Mouse (Mus musculus) heart, adult 8-10 months (tissue): Measurements from ENCODE around the gene Ino80b. TPM values are rescaled to one million over a fixed set of nuclear protein-coding genes. Genes with fewer than 3 reads are reported as not detected.
"Not testable (repeated sequence)": the region's sequence is repeated elsewhere in the genome, so short reads cannot be mapped to it uniquely, and the experiment has no call there.

Source experiments
- DNase-seq: peaks from one replicate; pipeline ENCODE4 v3.0.0; 2022; ENCODE audit warnings: low spot score
- total RNA-seq, 4 experiments: library from RNA; stranded (reverse); gene quantifications; 2 replicates each; pipeline ENCODE4 v1.2.4; 2022

The Ino80b gene
- 10 to 100 TPM; 11.3 to 19.5 (median 15.3) TPM for total RNA-seq

DNA sequence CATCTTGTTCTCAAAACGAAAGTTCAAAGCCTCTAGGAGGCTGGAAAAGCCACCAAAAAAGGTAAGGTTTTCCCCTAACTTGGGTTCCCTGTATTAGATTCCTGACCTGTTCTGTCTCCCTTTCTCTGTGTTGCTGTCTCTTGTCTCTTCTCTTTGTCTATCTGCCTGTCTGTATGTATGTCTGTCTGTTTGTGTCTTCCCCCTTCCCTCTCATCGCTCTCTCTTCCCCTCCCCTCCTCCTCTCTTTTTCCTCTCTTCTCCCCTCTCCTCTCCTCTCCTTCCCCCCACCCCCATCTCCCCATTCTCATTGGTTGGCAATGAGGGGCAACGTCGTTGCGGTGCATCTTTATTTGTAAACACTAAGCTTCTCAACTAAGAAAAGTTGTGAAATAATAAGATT, at the start of gene Ino80b:
Gene Ino80b (minus strand): TSS at position 101 of the 400 bp plus-strand sequence.
- no peak for DNase-seq

DNA sequence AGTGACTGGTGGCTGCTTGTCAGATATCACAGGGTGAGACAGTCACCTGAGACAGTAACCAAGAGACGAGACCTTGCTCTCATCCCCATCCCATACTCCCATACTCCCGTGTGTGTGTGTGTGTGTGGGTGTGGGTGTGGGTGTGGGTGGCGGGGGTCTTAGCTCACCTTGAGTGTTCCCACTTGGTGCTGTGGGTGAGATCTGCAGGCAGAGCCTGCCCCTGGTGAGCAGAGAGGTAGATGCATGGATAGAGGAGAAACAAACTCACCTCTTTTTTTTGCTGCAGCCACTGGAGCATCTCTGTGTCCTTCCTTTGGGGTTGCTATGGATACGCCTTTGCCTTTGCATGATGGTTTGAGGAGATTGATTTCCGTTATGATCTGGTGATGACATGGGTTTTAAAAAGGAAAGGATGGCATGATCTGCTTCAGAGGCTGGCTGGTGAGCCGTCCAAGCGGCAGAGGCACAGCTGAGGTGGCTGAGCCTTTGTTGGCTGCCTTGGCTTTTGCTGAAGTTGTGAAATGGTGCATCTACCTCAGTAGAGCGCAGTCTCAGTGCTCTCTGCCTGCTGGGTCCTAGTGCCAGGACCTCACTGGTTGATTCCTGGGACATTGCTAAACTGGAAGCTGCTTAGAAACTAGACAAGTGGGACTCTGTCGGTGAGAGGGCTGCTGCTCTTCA, 47.1 kb upstream of the Ino80b start:
- DNase-seq, result no peak

DNA sequence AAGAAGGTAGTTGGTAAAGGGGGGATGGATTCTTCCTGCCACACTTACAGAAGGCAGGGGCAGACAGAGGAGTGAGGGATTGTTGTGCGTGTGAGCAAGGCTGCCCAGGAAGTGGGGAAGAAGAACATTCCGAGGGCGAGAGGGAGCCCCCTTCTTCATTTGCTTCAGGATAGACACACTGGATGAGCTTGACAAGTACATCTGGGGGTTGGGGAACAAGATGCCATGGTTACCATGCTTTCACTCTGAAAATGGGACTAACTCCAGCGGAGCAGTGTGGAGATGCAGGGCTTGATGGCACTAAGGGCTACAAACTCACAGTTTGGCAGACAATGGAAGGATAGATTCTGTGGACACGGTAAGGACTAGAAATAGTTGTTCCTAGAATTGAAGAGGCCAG, 45.8 kb upstream of the Ino80b start:
- no peak for DNase-seq

- no peak for DNase-seq
These were observed 44.6 kb upstream of the Ino80b start for GRCm38 (mm10) chr6:83169872-83170271.

GRCm38 (mm10) chr6:83166243-83166630, 41.0 kb upstream of the Ino80b start:
- DNase-seq, result no peak

GRCm38 (mm10) chr6:83165607-83166242, 40.5 kb upstream of the Ino80b start, which contains the start of gene Dctn1:
Gene Dctn1, plus strand, starts transcription at chr6:83165920.
- DNase-seq, result peak; percentile 96

DNA sequence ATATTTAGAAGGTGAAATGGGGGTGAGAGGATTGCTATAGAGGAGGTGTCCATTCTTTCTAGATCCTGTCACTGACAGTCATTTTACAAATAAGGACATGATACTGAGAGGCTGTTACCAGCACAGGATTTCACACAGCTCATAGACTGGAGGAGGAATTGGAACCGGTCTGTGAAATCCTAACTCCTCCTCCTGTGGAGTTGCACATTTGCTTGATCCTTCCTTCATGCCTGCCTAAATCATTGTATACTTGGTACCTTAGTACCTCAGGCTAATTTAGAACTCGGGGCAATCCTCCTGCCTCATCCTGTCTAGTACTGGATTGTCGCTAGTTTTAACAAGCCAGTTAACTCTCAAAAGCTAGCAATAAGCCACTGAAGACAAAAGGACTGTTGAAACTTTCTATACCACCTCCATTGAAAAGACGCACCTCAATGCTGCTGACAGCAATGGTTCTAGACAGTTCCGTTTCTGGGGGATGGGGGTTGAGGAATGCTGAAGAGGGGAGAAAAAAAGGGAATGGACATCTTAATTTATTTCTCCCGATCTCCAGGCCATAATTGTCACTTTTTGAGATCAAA, 39.9 kb upstream of the Ino80b start:
- DNase-seq, result no peak

DNA sequence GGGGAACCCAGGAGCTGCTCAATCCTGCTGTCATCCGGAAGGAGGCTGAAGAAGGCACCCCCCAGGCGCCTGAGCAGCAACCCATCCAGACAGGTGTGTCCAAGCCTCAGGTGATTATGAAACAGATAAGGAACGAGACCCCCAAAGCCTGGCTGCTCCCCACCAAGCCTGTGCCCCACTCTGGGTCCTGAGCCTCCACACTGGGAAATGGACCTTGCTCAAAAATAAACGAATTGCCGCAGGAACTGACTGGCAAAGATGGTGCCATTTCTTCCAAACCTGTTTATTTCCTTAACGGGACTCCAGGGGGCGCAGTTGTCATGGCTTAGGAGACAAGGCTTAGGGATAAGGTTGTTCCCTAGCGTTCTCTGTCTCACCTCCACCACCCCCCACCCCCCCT, 37.5 kb upstream of the Ino80b start:
- no peak for DNase-seq

DNA sequence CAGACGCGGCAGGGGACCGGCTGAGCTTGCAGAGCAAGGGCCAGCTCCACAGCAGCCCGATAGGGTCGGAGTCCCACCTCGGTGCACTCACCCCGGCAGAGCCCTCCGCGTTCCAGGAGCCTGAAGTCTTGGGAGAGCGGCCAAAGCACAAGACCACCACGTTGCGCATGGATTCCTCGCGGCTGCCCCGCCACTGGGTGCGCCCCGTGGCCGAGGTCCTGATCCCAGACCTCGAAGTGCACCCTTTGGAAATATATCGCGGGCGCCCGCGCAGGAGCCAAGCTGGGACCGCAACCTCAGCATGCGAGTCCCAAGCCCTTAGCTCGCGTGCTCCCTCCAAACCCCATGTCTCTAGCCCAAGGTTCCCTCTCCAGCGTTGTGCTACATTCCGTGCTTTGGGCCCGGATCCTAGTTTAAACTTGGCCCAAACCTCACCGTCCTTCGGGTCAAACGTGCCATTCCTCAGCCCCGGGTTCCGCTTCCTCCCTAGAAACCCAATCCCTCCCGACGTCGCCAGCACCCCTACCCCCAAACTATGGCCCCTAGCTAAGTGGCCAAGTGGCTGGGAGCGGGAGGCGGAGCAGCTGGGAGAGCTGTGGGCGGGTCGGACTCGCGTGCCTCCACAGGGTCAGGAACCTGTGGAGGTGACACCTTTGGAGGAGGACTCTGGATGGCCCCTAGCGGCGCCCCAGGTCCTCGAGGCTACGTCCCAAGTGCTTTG, 36.9 kb upstream of the Ino80b start:
- DNase-seq, result no peak

GRCm38 (mm10) chr6:83161442-83161841, 36.2 kb upstream of the Ino80b start:
- no peak for DNase-seq

- not testable (repeated sequence) for DNase-seq
These were observed 34.2 kb upstream of the Ino80b start for GRCm38 (mm10) chr6:83159456-83159855.

DNA sequence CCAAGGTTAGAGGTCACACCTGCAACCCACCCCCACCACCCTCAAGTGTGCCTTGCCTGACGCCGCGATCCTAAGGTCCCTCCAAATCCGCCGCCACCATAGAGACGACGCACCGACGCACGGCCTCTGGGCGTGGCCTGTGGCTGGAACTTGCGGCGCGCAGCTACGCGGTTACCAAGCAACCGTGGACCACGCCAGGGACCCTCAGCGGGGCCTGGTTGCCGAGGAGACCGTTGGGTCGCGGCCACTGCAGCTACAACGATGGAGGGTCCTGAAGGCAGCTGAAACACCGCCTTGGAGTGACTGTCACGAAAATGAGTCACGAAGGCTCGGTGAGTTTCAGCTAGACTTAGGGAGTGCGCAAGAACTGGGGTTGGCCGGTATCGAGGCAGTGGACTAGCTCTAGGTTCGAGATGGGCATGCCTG, 31.0 kb upstream of the Ino80b start, which contains the start of the genes Wdr54 and 1700003E16Rik:
Gene Wdr54 (minus strand): TSS at position 139 of the 426 bp plus-strand sequence.
Gene 1700003E16Rik (plus strand): TSS at position 146 of the 426 bp plus-strand sequence.
- DNase-seq, result no peak

- no peak for DNase-seq
These were observed 30.5 kb upstream of the Ino80b start for GRCm38 (mm10) chr6:83155552-83156238.

- no peak for DNase-seq
These were observed 28.3 kb upstream of the Ino80b start for GRCm38 (mm10) chr6:83153485-83153884.

- DNase-seq, result no peak
These were observed 27.8 kb upstream of the Ino80b start for GRCm38 (mm10) chr6:83153038-83153437.

DNA sequence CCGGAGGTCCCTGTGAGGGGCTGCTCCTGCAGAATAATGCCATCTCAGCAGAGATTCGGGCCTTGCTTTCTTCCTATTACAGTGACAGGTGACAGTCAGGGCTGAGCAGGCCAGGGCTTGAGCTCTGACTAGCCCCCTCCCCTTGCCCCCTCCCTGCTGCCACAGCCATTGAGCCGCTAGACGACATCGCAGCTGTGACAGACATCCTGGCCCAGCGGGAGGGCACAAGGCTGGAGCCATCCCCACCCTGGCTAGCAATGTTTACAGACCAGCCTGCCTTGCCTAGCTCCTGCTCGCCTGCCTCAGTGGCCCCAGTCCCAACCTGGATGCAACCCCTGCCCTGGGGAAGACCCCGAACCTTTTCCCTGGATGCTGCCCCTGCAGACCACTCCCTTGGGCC, 26.5 kb upstream of the Ino80b start:
- DNase-seq, result no peak

GRCm38 (mm10) chr6:83147280-83147679, 22.0 kb upstream of the Ino80b start:
- no peak for DNase-seq

DNA sequence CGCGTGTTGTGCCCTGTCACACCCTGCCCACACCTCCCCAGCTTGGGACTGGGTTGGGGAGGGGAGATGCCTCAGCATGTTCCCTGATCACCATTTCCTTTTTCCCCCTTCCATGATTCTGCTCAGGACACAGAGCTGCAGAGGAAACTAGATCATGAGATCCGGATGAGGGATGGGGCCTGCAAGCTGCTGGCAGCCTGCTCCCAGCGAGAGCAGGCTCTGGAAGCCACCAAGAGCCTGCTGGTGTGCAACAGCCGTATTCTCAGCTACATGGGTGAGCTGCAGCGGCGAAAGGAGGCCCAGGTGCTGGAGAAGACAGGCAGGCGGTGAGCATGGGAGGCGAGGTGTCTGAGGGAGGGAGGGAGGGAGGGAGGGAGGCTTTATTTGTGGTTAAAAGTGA, 20.6 kb upstream of the Ino80b start:
- DNase-seq, result no peak

DNA sequence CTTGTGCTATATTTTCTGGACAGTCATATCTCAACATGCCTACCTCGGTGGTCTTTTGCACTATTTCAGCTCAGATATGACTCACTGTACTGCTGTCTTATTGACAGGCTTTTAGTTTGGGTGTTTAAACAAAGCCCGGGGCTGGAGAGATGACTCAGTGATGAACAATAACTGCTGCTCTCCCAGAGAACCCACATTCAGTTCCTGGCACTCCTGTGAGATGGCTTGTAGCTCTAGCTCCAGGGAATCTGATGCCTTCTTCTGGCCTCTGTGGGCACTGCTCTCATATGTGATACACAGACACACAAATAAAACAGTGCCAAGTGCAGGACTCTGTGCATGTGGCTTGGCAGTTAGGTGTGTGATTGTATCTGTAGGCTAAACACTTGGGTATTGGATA, 20.0 kb upstream of the Ino80b start:
- DNase-seq, result no peak

DNA sequence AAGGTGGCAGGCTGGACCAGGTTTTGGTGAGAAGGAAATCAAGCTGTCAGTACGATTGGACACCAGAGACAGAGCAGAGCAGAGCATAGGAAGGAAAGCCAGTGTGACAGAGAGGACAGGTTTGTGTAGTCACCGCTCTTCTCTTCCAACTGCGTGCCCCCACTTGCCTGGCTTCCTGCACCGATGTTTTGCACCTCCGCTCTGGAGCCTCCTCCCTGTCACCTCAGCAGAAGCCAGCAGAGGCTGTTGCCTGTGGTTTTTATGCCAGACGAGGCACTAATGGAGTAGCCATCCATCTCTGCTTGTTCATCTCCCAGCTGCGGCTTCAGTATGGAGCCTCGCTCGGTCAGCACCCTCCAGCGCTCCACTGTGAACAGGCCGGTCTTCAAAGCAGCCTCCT, 17.7 kb upstream of the Ino80b start:
- no peak for DNase-seq

GRCm38 (mm10) chr6:83142211-83142731, 17.0 kb upstream of the Ino80b start:
- no peak for DNase-seq
